Mouse (Mus musculus) heart, adult 2 months (tissue): Measurements from ENCODE around the gene Gm1979.
"Not testable (repeated sequence)": the region's sequence is repeated elsewhere in the genome, so short reads cannot be mapped to it uniquely, and the experiment has no call there.

Experiments used
- EP300 ChIP-seq: fragments of 200-500 bp; IDR thresholded peaks from 2 replicates; pipeline ENCODE4 v1.6.1; 2011; ENCODE audit warnings: low read depth, low read length, control low read depth; ENCODE audit not compliant: insufficient read depth
- POLR2A ChIP-seq: fragments of 200-500 bp; IDR thresholded peaks from 2 replicates; pipeline ENCODE4 v1.6.1; 2011; ENCODE audit warnings: mild to moderate bottlenecking, low read depth, low read length, control low read depth; ENCODE audit not compliant: insufficient read depth

DNA sequence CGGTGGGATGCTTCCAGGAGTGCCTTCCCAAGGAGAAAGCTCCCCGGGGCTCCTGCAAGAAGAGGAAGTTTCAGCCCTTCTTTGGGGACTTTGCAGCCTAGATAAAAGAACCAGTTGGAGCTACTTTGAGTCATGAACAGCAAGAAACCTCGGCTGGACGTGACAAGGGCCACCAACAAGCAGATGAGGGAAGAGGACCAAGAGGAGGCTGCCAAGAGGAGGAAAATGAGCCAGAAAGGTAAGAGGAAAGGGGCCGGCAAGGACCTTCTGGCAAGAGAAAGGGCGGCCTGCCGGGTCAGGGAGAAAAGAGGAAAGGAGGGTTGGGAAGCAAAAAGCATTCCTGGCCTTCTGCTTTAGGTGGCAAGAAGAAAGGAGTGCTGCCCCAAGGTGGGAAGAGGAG lies 3.1 kb upstream of the Gm1979 start:
- TF ChIP-seq POLR2A, EP300: not testable (repeated sequence)
